Mouse (Mus musculus): ENCODE results near the gene Uqcrc1. TPM values are rescaled to one million over a fixed set of nuclear protein-coding genes. Genes with fewer than 3 reads are reported as not detected.

Uqcrc1 gene
- polyA plus RNA-seq, 1 experiment from 2014 or later = 480 TPM

GRCm38 (mm10) chr9:108987704-108988350 is 51.4 kb downstream of the Uqcrc1 start:
- H3K9ac ChIP-seq = no peak overlapping the region
- no peak overlapping the region for H3K4me2 ChIP-seq

GRCm38 (mm10) chr9:108989802-108990461 is 53.5 kb downstream of the Uqcrc1 start:
- Histone ChIP-seq H3K9ac (no peak overlapping the region), H3K27ac (replicated peaks) (no peak overlapping the region), H3K4me1 (replicated peaks) (peaks cover 18% of the 10 kb centered on the region), H3K4me2 (no peak overlapping the region), H3K9me3 (no peaks in the 10 kb centered on the region), H3K4me3 (no peak overlapping the region), H3K36me3 (no peaks in the 10 kb centered on the region), H3K27me3 (no peaks in the 10 kb centered on the region)
- no peak for ATAC-seq (ENCODE audit: low FRiP score, low read depth)
- 85% methylated on average over 4 of the region's 4 CpGs for WGBS

More at GRCm38 (mm10) chr9:108987704-108988350, 51.4 kb downstream of the Uqcrc1 start:
- 26% methylated on average over 10 of the region's 15 CpGs for WGBS
- Histone ChIP-seq H3K27me3 (no peaks in the 10 kb centered on the region), H3K27ac (replicated peaks) (no peak overlapping the region), H3K36me3 (no peaks in the 10 kb centered on the region), H3K9me3 (no peaks in the 10 kb centered on the region), H3K4me1 (replicated peaks) (peaks cover 12% of the 10 kb centered on the region), H3K4me3 (no peak overlapping the region)
- ATAC-seq (ENCODE audit: low FRiP score, low read depth) = no peak

DNA sequence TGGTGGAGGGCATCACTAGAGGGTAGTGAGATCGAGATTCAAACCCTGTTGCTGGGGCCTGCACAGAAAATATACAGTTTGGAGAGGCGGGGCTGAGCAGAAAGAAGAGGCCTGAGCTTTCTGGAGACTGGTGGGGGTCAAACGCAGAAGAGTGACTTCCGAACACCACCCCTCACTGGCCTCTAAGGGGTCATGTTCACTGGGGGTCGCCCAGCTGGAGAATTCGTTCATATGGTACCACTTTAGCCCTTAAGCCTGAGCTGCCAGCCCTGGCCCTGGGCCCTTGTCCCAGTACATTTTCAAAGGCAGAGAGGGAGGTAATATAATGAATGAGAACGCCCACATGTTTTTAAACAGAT is 54.0 kb downstream of the Uqcrc1 start:
- H3K9ac ChIP-seq = no peak overlapping the region
- H3K9me3 ChIP-seq = no peaks in the 10 kb centered on the region
- H3K27me3 ChIP-seq = no peaks in the 10 kb centered on the region
- no peak overlapping the region for H3K27ac ChIP-seq (replicated peaks)
- H3K4me3 ChIP-seq = no peak overlapping the region
- WGBS = 78% methylated on average over 7 of the region's 7 CpGs
- no peaks in the 10 kb centered on the region for H3K36me3 ChIP-seq
- ATAC-seq (ENCODE audit: low FRiP score, low read depth) = no peak
- H3K4me1 ChIP-seq (replicated peaks) = peaks cover 18% of the 10 kb centered on the region
- H3K4me2 ChIP-seq = no peak overlapping the region

- ATAC-seq (ENCODE audit: low FRiP score, low read depth) = peak; percentile 97
- peak within 1 kb of the TSS; percentile 62 for H3K4me2 ChIP-seq
- H3K27ac ChIP-seq (replicated peaks) = peak within 1 kb of the TSS; percentile 80
- no peaks in the 10 kb centered on the region for H3K9me3 ChIP-seq
- peaks cover 18% of the 10 kb centered on the region for H3K4me1 ChIP-seq (replicated peaks)
- 1% methylated on average over 31 of the region's 31 CpGs for WGBS
- no peaks in the 10 kb centered on the region for H3K27me3 ChIP-seq
- peak within 1 kb of the TSS; percentile 72 for H3K9ac ChIP-seq
- peak within 1 kb of the TSS; percentile 64 for H3K4me3 ChIP-seq
- no peaks in the 10 kb centered on the region for H3K36me3 ChIP-seq
Measured at GRCm38 (mm10) chr9:108991428-108992084, 55.1 kb downstream of the Uqcrc1 start, which contains the start of gene Pfkfb4. Pfkfb4 (plus strand) TSS chr9:108991778.

GRCm38 (mm10) chr9:108992085-108992469 is 55.6 kb downstream of the Uqcrc1 start:
- Histone ChIP-seq H3K36me3 (no peaks in the 10 kb centered on the region), H3K4me2 (peak overlapping the region; percentile 62), H3K27ac (replicated peaks) (peak overlapping the region; percentile 80), H3K9me3 (no peaks in the 10 kb centered on the region), H3K9ac (peak overlapping the region; percentile 72), H3K4me3 (peak overlapping the region; percentile 64), H3K4me1 (replicated peaks) (peaks cover 18% of the 10 kb centered on the region), H3K27me3 (no peaks in the 10 kb centered on the region)
- WGBS = 6% methylated on average over 18 of the region's 18 CpGs
- ATAC-seq (ENCODE audit: low FRiP score, low read depth) = no peak

DNA sequence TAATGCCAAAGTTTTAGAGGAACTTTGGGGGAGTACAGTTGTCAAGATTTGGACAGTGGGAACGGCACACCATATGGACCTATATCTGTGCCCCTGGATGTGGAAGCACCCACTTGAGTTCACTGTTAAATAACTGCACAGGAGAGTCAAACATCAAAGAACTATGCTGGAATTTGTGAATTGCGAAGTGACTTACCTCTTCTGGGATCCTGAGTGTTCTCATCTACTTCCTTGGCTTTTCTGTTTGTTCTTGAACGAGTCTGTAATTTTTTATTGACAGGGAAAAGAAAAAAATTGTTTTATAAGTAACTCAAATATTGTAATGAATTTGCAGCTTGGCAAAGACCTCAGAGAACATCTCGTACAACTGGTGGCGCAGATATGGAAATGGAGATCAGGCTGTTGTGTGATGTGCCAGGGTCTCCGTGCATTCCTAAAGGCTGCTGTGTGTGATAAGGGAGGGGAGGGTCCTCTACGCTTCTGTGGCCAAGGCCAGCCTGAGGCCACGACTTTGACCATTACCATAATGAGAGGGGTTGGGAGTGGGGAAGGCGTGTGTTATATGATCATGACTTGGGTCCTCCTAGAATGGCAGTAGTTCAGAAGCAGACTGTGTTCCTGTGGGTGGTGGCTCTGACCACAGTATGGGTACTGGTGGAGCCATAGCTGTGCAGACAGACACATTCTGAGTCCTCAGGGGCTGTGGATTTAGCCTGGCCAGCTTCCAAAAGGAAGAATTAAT is 56.4 kb downstream of the Uqcrc1 start:
- no peaks in the 10 kb centered on the region for H3K36me3 ChIP-seq
- no peaks in the 10 kb centered on the region for H3K9me3 ChIP-seq
- 88% methylated on average over 9 of the region's 9 CpGs for WGBS
- H3K4me3 ChIP-seq = peak overlapping the region; percentile 64
- peak overlapping the region; percentile 62 for H3K4me2 ChIP-seq
- peaks cover 18% of the 10 kb centered on the region for H3K4me1 ChIP-seq (replicated peaks)
- H3K9ac ChIP-seq = no peak overlapping the region
- no peaks in the 10 kb centered on the region for H3K27me3 ChIP-seq
- no peak overlapping the region for H3K27ac ChIP-seq (replicated peaks)
- no peak for ATAC-seq (ENCODE audit: low FRiP score, low read depth)

DNA sequence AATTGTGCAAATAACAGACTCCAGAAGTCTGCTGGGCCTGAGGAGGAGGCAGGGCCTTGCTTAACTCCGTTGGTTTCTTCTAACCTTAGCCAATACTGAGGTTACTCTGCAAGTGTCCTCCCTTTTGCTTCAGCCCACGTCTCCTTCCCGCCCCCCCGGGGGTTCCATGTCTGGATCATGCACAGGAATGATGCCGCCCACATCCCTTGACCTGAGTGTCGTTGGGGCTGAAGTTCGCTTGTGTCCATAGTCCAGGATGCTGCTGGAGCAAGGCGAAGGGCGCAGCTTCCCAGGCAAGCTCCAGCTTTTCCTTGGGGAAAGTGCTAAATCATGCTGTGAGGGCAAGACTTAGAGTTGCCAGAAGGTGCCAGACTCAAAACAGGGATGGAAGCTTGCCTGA is 60.0 kb downstream of the Uqcrc1 start:
- no peak overlapping the region for H3K27ac ChIP-seq (replicated peaks)
- ATAC-seq (ENCODE audit: low FRiP score, low read depth) = no peak
- no peaks in the 10 kb centered on the region for H3K27me3 ChIP-seq
- H3K4me2 ChIP-seq = no peak overlapping the region
- H3K4me1 ChIP-seq (replicated peaks) = peaks cover 17% of the 10 kb centered on the region
- H3K9me3 ChIP-seq = no peaks in the 10 kb centered on the region
- no peaks in the 10 kb centered on the region for H3K36me3 ChIP-seq
- H3K9ac ChIP-seq = no peak overlapping the region
- H3K4me3 ChIP-seq = no peak overlapping the region
- WGBS = 84% methylated on average over 9 of the region's 9 CpGs

- Histone ChIP-seq H3K36me3 (peaks cover 4% of the 10 kb centered on the region; the same call in 1 of the 2 replicates), H3K27me3 (no peaks in the 10 kb centered on the region), H3K27ac (replicated peaks) (no peak overlapping the region), H3K9me3 (no peaks in the 10 kb centered on the region), H3K9ac (no peak overlapping the region), H3K4me2 (no peak overlapping the region), H3K4me3 (no peak overlapping the region), H3K4me1 (replicated peaks) (0 out of 2 replicates have a peak, but pooled peaks cover 2% of the 10 kb centered on the region)
- ATAC-seq (ENCODE audit: low FRiP score, low read depth) = no peak
- WGBS = 80% methylated on average over 19 of the region's 19 CpGs
Measured at GRCm38 (mm10) chr9:108998287-108999166, 62.1 kb downstream of the Uqcrc1 start.

DNA sequence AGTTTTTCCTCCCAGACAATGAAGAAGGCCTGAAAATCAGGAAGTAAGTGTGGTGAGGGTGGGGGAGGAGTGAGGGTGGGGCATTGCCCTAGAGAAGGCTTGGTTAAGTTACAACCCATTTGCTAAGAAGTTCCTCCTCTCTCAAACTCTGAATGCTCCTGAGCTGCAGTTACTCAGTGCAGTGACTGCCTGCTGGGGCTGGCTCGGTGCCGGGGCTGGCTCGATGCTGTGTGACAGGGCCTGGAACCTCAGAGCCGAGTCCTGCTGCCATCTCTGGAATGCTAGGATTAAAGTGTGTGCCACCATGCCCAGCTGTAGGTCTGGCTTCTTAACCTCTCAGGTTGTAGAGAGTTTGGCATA is 62.7 kb downstream of the Uqcrc1 start:
- no peak for ATAC-seq (ENCODE audit: low FRiP score, low read depth)
- Histone ChIP-seq H3K4me1 (replicated peaks) (0 out of 2 replicates have a peak, but pooled peaks cover 2% of the 10 kb centered on the region), H3K4me2 (no peak overlapping the region), H3K9ac (no peak overlapping the region), H3K9me3 (no peaks in the 10 kb centered on the region), H3K36me3 (peaks cover 4% of the 10 kb centered on the region; the same call in 1 of the 2 replicates), H3K27me3 (no peaks in the 10 kb centered on the region), H3K4me3 (no peak overlapping the region), H3K27ac (replicated peaks) (no peak overlapping the region)
- WGBS = 81% methylated on average over 4 of the region's 4 CpGs

Measured in hindbrain, embryonic 15.5 days (tissue).